Mouse (Mus musculus): Measurements from ENCODE around the gene Nnat. TPM values are rescaled to one million over a fixed set of nuclear protein-coding genes. Genes with fewer than 3 reads are reported as not detected.
"Not testable (repeated sequence)": the region's sequence is repeated elsewhere in the genome, so short reads cannot be mapped to it uniquely, and the experiment has no call there.

Gene Nnat
- polyA plus RNA-seq, 1 experiment from 2014 or later: 410 TPM

DNA sequence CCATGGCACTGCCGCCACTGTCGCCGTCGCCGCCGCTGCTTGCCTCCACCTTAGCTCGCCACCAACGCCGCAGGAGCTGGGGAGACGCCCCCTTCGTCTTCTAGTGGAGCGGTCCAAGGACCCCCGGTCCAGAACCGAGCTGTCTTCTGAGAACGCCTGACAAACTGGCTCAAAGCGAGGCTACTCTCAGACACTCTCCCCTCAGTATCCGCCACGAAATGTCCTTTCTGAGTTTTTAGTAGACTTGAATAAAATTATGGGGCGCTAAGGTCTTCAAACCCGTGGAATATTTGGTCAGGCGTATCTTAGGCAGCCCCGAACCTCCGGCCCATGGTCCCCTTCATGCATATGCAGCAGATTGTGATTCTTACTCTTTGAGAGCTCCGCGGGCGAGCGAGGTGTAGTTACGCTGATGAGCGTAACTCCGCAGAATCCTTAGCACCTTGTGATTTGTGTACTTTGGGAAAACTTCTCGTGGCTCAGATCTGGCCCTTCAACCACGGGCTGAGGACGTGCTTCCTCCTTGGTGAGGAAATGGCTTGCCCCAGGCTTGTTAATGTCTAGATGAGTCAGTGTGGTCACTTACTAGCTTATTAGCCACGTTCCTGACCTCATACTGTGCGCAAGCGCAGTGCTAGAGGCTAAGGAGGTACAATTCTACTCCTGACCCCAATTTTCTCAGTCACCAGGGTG lies 6.5 kb downstream of the Nnat start:
- Histone ChIP-seq H3K9me3 (ENCODE audit: control insufficient read depth, low read length) (peaks cover 9% of the 10 kb centered on the region), H3K4me3 (ENCODE audit: low read depth, low read length) (peak overlapping the region; percentile 92), H3K4me1 (replicated peaks; ENCODE audit: control insufficient read depth, insufficient read depth, low read length) (peaks cover 17% of the 10 kb centered on the region; the same call in 1 of the 2 replicates), H3K27me3 (replicated peaks; ENCODE audit: control insufficient read depth, insufficient read depth, low read length) (no peaks in the 10 kb centered on the region), H3K27ac (ENCODE audit: low read depth) (peak overlapping the region; percentile 94), H3K9ac (ENCODE audit: low read length) (peak overlapping the region; percentile 88), H3K4me2 (ENCODE audit: low read length) (peak overlapping the region; percentile 91), H3K36me3 (ENCODE audit: control insufficient read depth, insufficient read depth, low read length) (peaks cover 11% of the 10 kb centered on the region; the same call in 1 of the 2 replicates)
- DNase-seq (ENCODE audit: low spot score): peak; percentile 99
- under 1% methylated on average over 36 of the region's 36 CpGs for WGBS
- peak; percentile 83 for ATAC-seq (replicated peaks; ENCODE audit: low FRiP score, low TSS enrichment, low read depth)

DNA sequence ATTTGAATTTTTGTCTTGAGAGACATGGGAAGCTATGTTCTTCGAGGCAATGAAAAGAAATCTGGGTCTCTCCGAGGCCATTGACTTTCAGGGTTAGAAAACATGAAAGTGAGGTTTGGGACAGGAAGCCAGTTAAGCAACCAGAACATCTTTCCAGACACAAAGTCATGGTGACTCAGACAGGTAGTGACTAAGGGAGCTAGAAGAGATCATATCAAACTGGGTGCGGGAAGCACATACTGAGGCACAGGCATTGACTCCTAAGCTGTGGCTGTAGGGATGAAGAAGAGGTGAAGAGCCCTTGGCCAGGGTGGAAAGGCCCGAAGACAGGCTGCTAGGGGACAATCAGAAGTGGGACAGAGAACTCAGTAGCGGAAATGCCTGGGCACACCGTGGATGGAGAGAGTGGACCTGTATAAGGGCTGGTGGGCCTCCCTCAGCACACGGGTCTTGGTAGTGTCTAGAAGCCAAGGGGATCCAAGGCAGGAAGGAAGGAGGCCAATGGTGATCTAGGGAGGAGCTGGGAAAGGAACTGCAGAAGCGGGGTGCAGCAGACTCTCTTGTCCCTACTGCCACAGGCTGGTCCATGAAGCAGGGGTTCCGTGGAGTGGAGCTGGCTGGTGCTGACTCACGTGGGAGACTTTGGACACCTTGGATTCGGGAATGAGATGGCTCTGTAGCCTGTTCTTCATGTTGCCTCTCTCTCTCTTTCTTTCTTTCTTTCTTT lies 7.5 kb downstream of the Nnat start:
- no peak for DNase-seq (ENCODE audit: low spot score)
- Histone ChIP-seq H3K36me3 (ENCODE audit: control insufficient read depth, insufficient read depth, low read length) (peaks cover 3% of the 10 kb centered on the region; the same call in 1 of the 2 replicates), H3K4me2 (ENCODE audit: low read length) (peak overlapping the region; percentile 91), H3K27me3 (replicated peaks; ENCODE audit: control insufficient read depth, insufficient read depth, low read length) (no peaks in the 10 kb centered on the region), H3K9ac (ENCODE audit: low read length) (peak overlapping the region; percentile 88), H3K4me3 (ENCODE audit: low read depth, low read length) (peak overlapping the region; percentile 92), H3K4me1 (replicated peaks; ENCODE audit: control insufficient read depth, insufficient read depth, low read length) (peaks cover 17% of the 10 kb centered on the region; the same call in 1 of the 2 replicates), H3K9me3 (ENCODE audit: control insufficient read depth, low read length) (peaks cover 3% of the 10 kb centered on the region; the same call in 1 of the 2 replicates), H3K27ac (ENCODE audit: low read depth) (no peak overlapping the region; the same call in 1 of the 2 replicates)
- WGBS: 82% methylated on average over 11 of the region's 11 CpGs
- no peak for ATAC-seq (replicated peaks; ENCODE audit: low FRiP score, low TSS enrichment, low read depth)

DNA sequence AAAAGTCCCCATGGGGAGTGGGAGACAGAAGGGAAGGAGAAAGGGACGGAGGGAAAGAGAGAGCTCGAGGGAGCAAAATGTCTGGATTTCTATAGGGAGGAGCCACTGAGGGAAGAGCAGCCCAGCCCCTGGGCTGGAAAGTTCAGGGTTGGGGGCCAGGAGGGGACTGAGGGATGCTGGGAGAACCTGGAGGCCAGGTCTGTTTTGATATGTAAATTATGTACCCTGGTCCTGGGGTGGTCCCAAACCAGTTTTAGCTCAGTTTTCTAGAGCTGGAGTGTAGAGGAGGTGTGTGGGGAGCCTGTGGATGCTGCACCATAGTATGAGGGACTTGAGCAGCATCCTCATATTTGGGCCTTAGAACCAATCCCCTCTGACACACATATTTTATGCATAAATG lies 9.0 kb downstream of the Nnat start:
- no peak for DNase-seq (ENCODE audit: low spot score)
- H3K4me2 ChIP-seq (ENCODE audit: low read length): no peak overlapping the region
- no peak overlapping the region for H3K4me3 ChIP-seq (ENCODE audit: low read depth, low read length)
- H3K9ac ChIP-seq (ENCODE audit: low read length): no peak overlapping the region
- ATAC-seq (replicated peaks; ENCODE audit: low FRiP score, low TSS enrichment, low read depth): no peak
- no peaks in the 10 kb centered on the region for H3K9me3 ChIP-seq (ENCODE audit: control insufficient read depth, low read length)
- H3K27ac ChIP-seq (ENCODE audit: low read depth): no peak overlapping the region
- WGBS: 50% methylated on average over 2 of the region's 2 CpGs
- H3K27me3 ChIP-seq (replicated peaks; ENCODE audit: control insufficient read depth, insufficient read depth, low read length): no peaks in the 10 kb centered on the region
- peaks cover under 1% of the 10 kb centered on the region; the same call in 1 of the 2 replicates for H3K36me3 ChIP-seq (ENCODE audit: control insufficient read depth, insufficient read depth, low read length)
- peaks cover 17% of the 10 kb centered on the region; the same call in 1 of the 2 replicates for H3K4me1 ChIP-seq (replicated peaks; ENCODE audit: control insufficient read depth, insufficient read depth, low read length)

DNA sequence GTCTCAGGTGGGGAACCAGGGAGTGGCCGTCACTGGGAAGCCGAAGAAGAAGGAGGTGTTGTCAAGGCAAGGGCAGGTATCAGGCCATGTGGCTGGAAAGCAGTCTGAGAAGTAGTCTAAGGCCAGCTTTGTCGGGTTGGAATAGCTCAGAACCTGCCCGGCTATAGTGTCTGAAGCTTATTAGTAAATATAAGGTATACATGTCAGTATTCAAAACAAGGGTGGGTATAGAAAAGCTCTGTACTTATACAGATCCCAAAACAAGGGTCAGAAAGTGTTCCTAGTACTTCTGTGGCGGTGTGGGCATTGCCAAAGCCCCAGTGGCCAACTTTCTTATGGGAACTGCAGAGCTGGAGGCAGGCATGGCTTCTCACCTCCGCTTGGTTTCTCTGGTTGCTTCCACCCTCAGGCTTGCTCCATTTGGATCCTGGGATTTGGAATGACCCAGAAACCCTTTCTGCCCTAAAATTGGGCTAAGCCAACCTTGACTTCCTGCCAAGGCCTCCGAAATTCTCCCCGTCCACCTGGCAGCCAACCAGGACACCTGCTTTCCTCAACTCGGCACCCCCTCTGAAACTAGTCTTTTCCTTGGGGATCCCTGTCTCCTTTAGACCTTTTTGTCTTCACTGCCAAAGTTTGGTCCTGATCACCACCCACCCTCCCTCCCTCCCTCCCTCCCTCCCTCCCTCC lies 10.1 kb downstream of the Nnat start:
- Histone ChIP-seq H3K27ac (ENCODE audit: low read depth) (no peak overlapping the region), H3K9me3 (ENCODE audit: control insufficient read depth, low read length) (no peaks in the 10 kb centered on the region), H3K36me3 (ENCODE audit: control insufficient read depth, insufficient read depth, low read length) (no peaks in the 10 kb centered on the region), H3K4me1 (replicated peaks; ENCODE audit: control insufficient read depth, insufficient read depth, low read length) (peaks cover 15% of the 10 kb centered on the region; the same call in 1 of the 2 replicates), H3K4me2 (ENCODE audit: low read length) (no peak overlapping the region), H3K4me3 (ENCODE audit: low read depth, low read length) (no peak overlapping the region), H3K9ac (ENCODE audit: low read length) (no peak overlapping the region), H3K27me3 (replicated peaks; ENCODE audit: control insufficient read depth, insufficient read depth, low read length) (no peaks in the 10 kb centered on the region)
- DNase-seq (ENCODE audit: low spot score) (no peak), ATAC-seq (replicated peaks; ENCODE audit: low FRiP score, low TSS enrichment, low read depth) (no peak)
- 69% methylated on average over 9 of the region's 9 CpGs for WGBS

DNA sequence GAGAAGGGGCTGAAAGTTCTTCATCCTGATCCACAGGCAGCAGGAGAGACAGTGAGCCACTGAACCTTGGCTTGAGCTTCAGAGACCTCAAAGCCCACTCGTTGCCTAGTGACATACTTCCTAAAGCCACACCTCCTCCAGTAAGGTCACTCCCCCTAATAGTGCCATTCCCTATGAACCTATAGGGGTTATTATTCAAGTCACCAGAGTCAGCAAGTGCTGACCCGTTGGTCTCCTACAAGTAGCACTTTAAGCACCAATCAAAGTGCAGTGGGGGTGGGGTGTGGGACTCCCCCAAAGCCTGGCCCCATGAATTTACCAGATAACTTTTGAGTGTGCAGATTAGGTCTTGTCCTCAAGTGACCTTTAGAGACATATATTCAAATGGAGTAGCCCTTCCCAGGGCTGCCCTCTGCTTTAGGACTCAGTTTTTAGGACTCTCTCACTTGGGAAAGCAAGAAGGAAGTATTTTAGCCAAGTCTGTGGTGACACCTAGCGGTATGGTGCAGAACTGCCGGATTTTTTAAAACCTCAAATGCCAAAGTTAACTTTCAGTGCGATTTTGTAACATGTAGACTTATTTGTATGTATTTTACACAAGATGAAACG lies 11.4 kb downstream of the Nnat start, which contains the start of gene Blcap:
Gene Blcap, minus strand, starts transcription at position 51 of the 609 bp plus-strand sequence.
- DNase-seq (ENCODE audit: low spot score) (peak; percentile 82), ATAC-seq (replicated peaks; ENCODE audit: low FRiP score, low TSS enrichment, low read depth) (0 out of 2 replicates have a peak, but pooled peaks have one; percentile 17)

DNA sequence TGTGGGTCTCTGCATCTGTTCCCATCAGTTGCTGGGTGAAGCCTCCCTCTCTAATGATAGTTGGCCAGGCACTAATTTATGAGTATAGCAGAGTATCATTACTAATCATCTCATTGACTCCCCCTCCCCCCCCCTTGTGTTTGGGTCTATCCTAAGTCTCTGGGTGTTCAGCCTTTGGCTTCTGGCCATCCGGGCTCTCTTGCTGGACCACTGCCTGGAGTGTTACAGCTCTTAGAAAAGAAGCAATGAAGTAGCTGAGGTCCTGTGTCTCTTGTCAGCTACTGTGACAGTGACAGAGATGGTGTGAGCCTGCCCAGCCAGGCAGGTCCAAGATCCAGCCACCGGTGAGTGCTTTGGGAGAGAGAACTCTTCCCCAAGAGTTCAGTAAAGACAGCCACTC lies 12.9 kb downstream of the Nnat start:
- DNase-seq (ENCODE audit: low spot score): no peak
- no peaks in the 10 kb centered on the region for H3K4me1 ChIP-seq (replicated peaks; ENCODE audit: control insufficient read depth, insufficient read depth, low read length)
- H3K27me3 ChIP-seq (replicated peaks; ENCODE audit: control insufficient read depth, insufficient read depth, low read length): no peaks in the 10 kb centered on the region
- no peaks in the 10 kb centered on the region for H3K36me3 ChIP-seq (ENCODE audit: control insufficient read depth, insufficient read depth, low read length)
- WGBS: 80% methylated on average over 2 of the region's 2 CpGs
- no peak for ATAC-seq (replicated peaks; ENCODE audit: low FRiP score, low TSS enrichment, low read depth)
- H3K9me3 ChIP-seq (ENCODE audit: control insufficient read depth, low read length): no peaks in the 10 kb centered on the region
- H3K4me3 ChIP-seq (ENCODE audit: low read depth, low read length): no peak overlapping the region
- H3K27ac ChIP-seq (ENCODE audit: low read depth): no peak overlapping the region
- H3K9ac ChIP-seq (ENCODE audit: low read length): no peak overlapping the region
- no peak overlapping the region for H3K4me2 ChIP-seq (ENCODE audit: low read length)

More for the DNA sequence above, 11.4 kb downstream of the Nnat start, which contains the start of gene Blcap:
- H3K36me3 ChIP-seq (ENCODE audit: control insufficient read depth, insufficient read depth, low read length): no peaks in the 10 kb centered on the region
- peaks cover 9% of the 10 kb centered on the region; the same call in 1 of the 2 replicates for H3K4me1 ChIP-seq (replicated peaks; ENCODE audit: control insufficient read depth, insufficient read depth, low read length)
- H3K27me3 ChIP-seq (replicated peaks; ENCODE audit: control insufficient read depth, insufficient read depth, low read length): no peaks in the 10 kb centered on the region
- H3K9ac ChIP-seq (ENCODE audit: low read length): no peak within 1 kb of the TSS
- H3K4me2 ChIP-seq (ENCODE audit: low read length): no peak within 1 kb of the TSS
- H3K9me3 ChIP-seq (ENCODE audit: control insufficient read depth, low read length): no peaks in the 10 kb centered on the region
- no peak within 1 kb of the TSS for H3K4me3 ChIP-seq (ENCODE audit: low read depth, low read length)
- no peak within 1 kb of the TSS for H3K27ac ChIP-seq (ENCODE audit: low read depth)
- 12% methylated on average over 6 of the region's 6 CpGs for WGBS

DNA sequence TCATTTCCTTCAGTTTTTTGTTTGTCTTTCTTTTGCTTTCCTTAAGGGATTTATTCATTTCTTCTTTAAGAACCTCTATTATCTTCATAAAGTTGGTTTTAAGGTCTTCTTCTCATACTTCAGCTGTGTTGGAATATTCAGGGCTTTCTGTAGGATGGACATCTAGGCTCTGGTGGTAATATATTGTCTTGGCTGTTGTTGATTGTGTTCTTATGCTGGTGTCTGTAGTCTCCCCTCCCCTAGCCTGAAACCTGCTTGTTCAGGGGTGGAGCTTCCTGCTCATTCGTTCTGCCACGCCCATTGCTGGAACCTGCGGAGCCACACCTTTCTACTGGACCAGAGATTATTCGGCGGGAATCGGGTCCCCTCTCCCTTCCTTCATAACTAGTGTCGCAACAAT lies 25.5 kb downstream of the Nnat start:
- H3K27ac ChIP-seq (ENCODE audit: low read depth); H3K4me3 ChIP-seq (ENCODE audit: low read depth, low read length); DNase-seq (ENCODE audit: low spot score); H3K9ac ChIP-seq (ENCODE audit: low read length); H3K9me3 ChIP-seq (ENCODE audit: control insufficient read depth, low read length); H3K4me2 ChIP-seq (ENCODE audit: low read length); H3K4me1 ChIP-seq (replicated peaks; ENCODE audit: control insufficient read depth, insufficient read depth, low read length); ATAC-seq (replicated peaks; ENCODE audit: low FRiP score, low TSS enrichment, low read depth); H3K36me3 ChIP-seq (ENCODE audit: control insufficient read depth, insufficient read depth, low read length); H3K27me3 ChIP-seq (replicated peaks; ENCODE audit: control insufficient read depth, insufficient read depth, low read length): not testable (repeated sequence)
- WGBS: 24% methylated on average over 6 of the region's 7 CpGs

Measured in intestine, embryonic 14.5 days (tissue).